Mouse (Mus musculus): ENCODE results near the gene Tcf20. TPM values are rescaled to one million over a fixed set of nuclear protein-coding genes. Genes with fewer than 3 reads are reported as not detected.

The Tcf20 gene
- polyA plus RNA-seq, 1 experiment = not detected

DNA sequence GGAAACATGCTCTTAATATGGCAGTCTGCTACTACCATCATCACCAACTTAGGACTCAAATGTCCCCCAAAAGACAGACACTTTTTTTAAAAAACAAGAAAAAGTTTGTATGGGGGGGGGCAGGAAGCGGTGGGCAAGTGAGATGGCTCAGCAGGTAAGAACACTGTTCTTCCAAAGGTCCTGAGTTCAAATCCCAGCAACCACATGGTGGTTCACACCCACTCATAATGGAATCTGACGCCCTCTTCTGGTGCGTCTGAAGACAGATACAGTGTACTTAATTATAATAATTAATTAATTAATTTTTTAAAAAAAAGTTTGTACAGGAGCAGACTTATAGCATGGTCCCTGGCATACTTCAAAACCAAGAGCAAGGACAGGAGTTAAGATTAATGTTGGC is 148.5 kb downstream of the Tcf20 start:
- TF ChIP-seq CTCF (IDR thresholded peaks at IDR 0.05; ENCODE audit: insufficient read depth, low read depth, low read length) (no peak), POLR2A (IDR thresholded peaks at IDR 0.05; ENCODE audit: insufficient read depth, low read depth, low read length) (no peak)
- 94% methylated on average over 3 of the region's 3 CpGs for WGBS
- Histone ChIP-seq H3K4me3 (ENCODE audit: insufficient read depth, low read depth, low read length) (no peak overlapping the region), H3K27ac (ENCODE audit: insufficient read depth, low read depth, low read length) (no peak overlapping the region), H3K4me1 (ENCODE audit: control insufficient read depth, insufficient read depth, low read length) (no peaks in the 10 kb centered on the region)

- H3K4me1 ChIP-seq (ENCODE audit: control insufficient read depth, insufficient read depth, low read length) = peaks cover 3% of the 10 kb centered on the region
- TF ChIP-seq CTCF (IDR thresholded peaks at IDR 0.05; ENCODE audit: insufficient read depth, low read depth, low read length) (no peak), POLR2A (IDR thresholded peaks at IDR 0.05; ENCODE audit: insufficient read depth, low read depth, low read length) (no peak)
Observed at GRCm38 (mm10) chr15:82829917-82830316, 157.8 kb downstream of the Tcf20 start.

GRCm38 (mm10) chr15:82825866-82826265 is 161.8 kb downstream of the Tcf20 start:
- no peak for TF ChIP-seq CTCF (IDR thresholded peaks at IDR 0.05; ENCODE audit: insufficient read depth, low read depth, low read length)
- TF ChIP-seq POLR2A (IDR thresholded peaks at IDR 0.05; ENCODE audit: insufficient read depth, low read depth, low read length) = no peak
- Histone ChIP-seq H3K4me3 (ENCODE audit: insufficient read depth, low read depth, low read length) (no peak overlapping the region), H3K27ac (ENCODE audit: insufficient read depth, low read depth, low read length) (no peak overlapping the region), H3K4me1 (ENCODE audit: control insufficient read depth, insufficient read depth, low read length) (peaks cover 5% of the 10 kb centered on the region)

More at GRCm38 (mm10) chr15:82829917-82830316, 157.8 kb downstream of the Tcf20 start:
- 0 out of 2 replicates have a peak overlapping the region, but pooled peaks have one; percentile 45 for H3K27ac ChIP-seq (ENCODE audit: insufficient read depth, low read depth, low read length)
- WGBS = 32% methylated on average over 6 of the region's 6 CpGs
- no peak overlapping the region for H3K4me3 ChIP-seq (ENCODE audit: insufficient read depth, low read depth, low read length)

GRCm38 (mm10) chr15:82822347-82822746 is 165.3 kb downstream of the Tcf20 start:
- 0 out of 2 replicates have a peak, but pooled peaks cover 3% of the 10 kb centered on the region for H3K4me1 ChIP-seq (ENCODE audit: control insufficient read depth, insufficient read depth, low read length)
- no peak overlapping the region for H3K4me3 ChIP-seq (ENCODE audit: insufficient read depth, low read depth, low read length)
- 82% methylated on average over 3 of the region's 4 CpGs for WGBS
- TF ChIP-seq CTCF (IDR thresholded peaks at IDR 0.05; ENCODE audit: insufficient read depth, low read depth, low read length) (no peak), POLR2A (IDR thresholded peaks at IDR 0.05; ENCODE audit: insufficient read depth, low read depth, low read length) (no peak)
- H3K27ac ChIP-seq (ENCODE audit: insufficient read depth, low read depth, low read length) = no peak overlapping the region

GRCm38 (mm10) chr15:82821657-82822056 is 166.0 kb downstream of the Tcf20 start:
- 86% methylated on average over 1 of the region's 1 CpGs for WGBS
- no peak overlapping the region for H3K27ac ChIP-seq (ENCODE audit: insufficient read depth, low read depth, low read length)
- 0 out of 2 replicates have a peak, but pooled peaks cover 3% of the 10 kb centered on the region for H3K4me1 ChIP-seq (ENCODE audit: control insufficient read depth, insufficient read depth, low read length)
- TF ChIP-seq CTCF (IDR thresholded peaks at IDR 0.05; ENCODE audit: insufficient read depth, low read depth, low read length) (no peak), POLR2A (IDR thresholded peaks at IDR 0.05; ENCODE audit: insufficient read depth, low read depth, low read length) (no peak)
- H3K4me3 ChIP-seq (ENCODE audit: insufficient read depth, low read depth, low read length) = no peak overlapping the region

DNA sequence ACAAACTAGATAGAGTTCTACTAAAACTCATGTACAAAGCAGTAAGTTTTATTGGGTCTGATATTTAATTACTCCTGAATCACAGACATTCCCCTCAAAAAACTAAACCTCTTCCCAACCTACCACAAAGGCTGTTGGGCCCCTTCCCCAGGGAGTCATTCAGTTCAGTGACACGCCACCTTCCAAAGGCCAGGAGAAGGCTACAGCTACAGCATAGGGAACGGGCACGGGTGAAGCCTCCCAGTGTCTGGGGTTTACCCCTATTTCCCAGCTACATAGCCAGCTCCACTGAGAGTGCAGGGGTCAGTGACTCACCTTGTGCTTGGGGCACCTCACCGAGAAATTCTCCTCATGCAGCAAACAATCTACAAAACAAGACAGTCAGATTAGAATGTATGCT is 172.4 kb downstream of the Tcf20 start:
- no peak for TF ChIP-seq POLR2A (IDR thresholded peaks at IDR 0.05; ENCODE audit: insufficient read depth, low read depth, low read length)
- TF ChIP-seq CTCF (IDR thresholded peaks at IDR 0.05; ENCODE audit: insufficient read depth, low read depth, low read length) = no peak
- Histone ChIP-seq H3K27ac (ENCODE audit: insufficient read depth, low read depth, low read length) (no peak overlapping the region), H3K4me1 (ENCODE audit: control insufficient read depth, insufficient read depth, low read length) (no peaks in the 10 kb centered on the region), H3K4me3 (ENCODE audit: insufficient read depth, low read depth, low read length) (no peak overlapping the region)
- WGBS = 90% methylated on average over 4 of the region's 4 CpGs

DNA sequence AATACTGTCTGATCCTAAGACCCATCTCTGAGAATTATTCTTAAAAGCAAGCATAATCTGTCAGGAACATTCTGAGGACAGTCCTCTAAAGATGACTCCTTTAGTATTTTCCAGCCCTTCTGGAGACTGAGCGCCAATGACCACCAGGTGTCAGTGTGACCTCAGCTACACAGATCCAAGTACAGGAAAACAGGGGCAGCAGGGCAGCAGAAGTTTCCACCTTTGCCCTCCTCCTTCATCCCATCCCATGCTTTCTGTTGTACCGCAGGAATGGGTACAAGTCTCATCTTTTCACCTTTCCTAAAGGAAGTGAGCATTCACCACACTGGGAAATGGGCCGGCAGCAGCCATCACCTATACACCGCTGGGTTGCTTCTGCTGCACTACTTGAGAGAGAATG is 172.9 kb downstream of the Tcf20 start:
- no peaks in the 10 kb centered on the region for H3K4me1 ChIP-seq (ENCODE audit: control insufficient read depth, insufficient read depth, low read length)
- H3K27ac ChIP-seq (ENCODE audit: insufficient read depth, low read depth, low read length) = no peak overlapping the region
- no peak overlapping the region for H3K4me3 ChIP-seq (ENCODE audit: insufficient read depth, low read depth, low read length)
- peak; percentile 56 for TF ChIP-seq CTCF (IDR thresholded peaks at IDR 0.05; ENCODE audit: insufficient read depth, low read depth, low read length)
- no peak for TF ChIP-seq POLR2A (IDR thresholded peaks at IDR 0.05; ENCODE audit: insufficient read depth, low read depth, low read length)
- WGBS = 51% methylated on average over 4 of the region's 4 CpGs

GRCm38 (mm10) chr15:82814321-82814720 is 173.4 kb downstream of the Tcf20 start:
- Histone ChIP-seq H3K27ac (ENCODE audit: insufficient read depth, low read depth, low read length) (no peak overlapping the region), H3K4me1 (ENCODE audit: control insufficient read depth, insufficient read depth, low read length) (peaks cover 3% of the 10 kb centered on the region; the same call in 1 of the 2 replicates), H3K4me3 (ENCODE audit: insufficient read depth, low read depth, low read length) (no peak overlapping the region)
- 79% methylated on average over 7 of the region's 7 CpGs for WGBS
- TF ChIP-seq POLR2A (IDR thresholded peaks at IDR 0.05; ENCODE audit: insufficient read depth, low read depth, low read length) (no peak), CTCF (IDR thresholded peaks at IDR 0.05; ENCODE audit: insufficient read depth, low read depth, low read length) (no peak)

- Histone ChIP-seq H3K4me1 (ENCODE audit: control insufficient read depth, insufficient read depth, low read length) (peaks cover 3% of the 10 kb centered on the region; the same call in 1 of the 2 replicates), H3K4me3 (ENCODE audit: insufficient read depth, low read depth, low read length) (no peak overlapping the region), H3K27ac (ENCODE audit: insufficient read depth, low read depth, low read length) (no peak overlapping the region)
- TF ChIP-seq CTCF (IDR thresholded peaks at IDR 0.05; ENCODE audit: insufficient read depth, low read depth, low read length) = no peak
- no peak for TF ChIP-seq POLR2A (IDR thresholded peaks at IDR 0.05; ENCODE audit: insufficient read depth, low read depth, low read length)
- WGBS = 67% methylated on average over 1 of the region's 1 CpGs
Observed at GRCm38 (mm10) chr15:82810556-82810955, 177.1 kb downstream of the Tcf20 start.

DNA sequence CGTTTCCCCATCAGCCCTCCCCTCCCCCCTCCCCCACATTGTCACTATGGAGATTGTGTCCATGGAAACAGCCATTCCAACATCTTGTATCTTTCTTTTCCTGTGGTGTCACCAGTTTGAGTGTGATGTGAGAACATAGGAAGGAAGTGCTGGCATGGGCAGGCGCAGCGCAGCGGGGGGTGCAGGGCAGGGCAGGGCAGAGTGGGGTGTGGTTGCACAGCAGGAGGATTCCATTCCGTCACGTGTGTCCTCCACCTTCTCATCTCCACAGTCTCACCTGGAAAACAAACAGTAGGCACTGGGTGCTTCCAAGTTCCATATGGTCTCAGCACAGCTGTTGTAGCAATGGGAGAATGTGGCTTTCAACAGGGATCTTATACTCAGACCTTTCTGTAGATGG is 178.2 kb downstream of the Tcf20 start:
- peaks cover 3% of the 10 kb centered on the region; the same call in 1 of the 2 replicates for H3K4me1 ChIP-seq (ENCODE audit: control insufficient read depth, insufficient read depth, low read length)
- TF ChIP-seq CTCF (IDR thresholded peaks at IDR 0.05; ENCODE audit: insufficient read depth, low read depth, low read length) (no peak), POLR2A (IDR thresholded peaks at IDR 0.05; ENCODE audit: insufficient read depth, low read depth, low read length) (no peak)
- WGBS = 57% methylated on average over 6 of the region's 6 CpGs
- no peak overlapping the region for H3K27ac ChIP-seq (ENCODE audit: insufficient read depth, low read depth, low read length)
- no peak overlapping the region for H3K4me3 ChIP-seq (ENCODE audit: insufficient read depth, low read depth, low read length)

Data from olfactory bulb, adult 2 months (tissue).